Mouse (Mus musculus): ENCODE data around the gene Akt1. TPM values are rescaled to one million over a fixed set of nuclear protein-coding genes. Genes with fewer than 3 reads are reported as not detected.

Gene Akt1
- polyA plus RNA-seq, 1 experiment from 2014 or later = 59.3 TPM

DNA sequence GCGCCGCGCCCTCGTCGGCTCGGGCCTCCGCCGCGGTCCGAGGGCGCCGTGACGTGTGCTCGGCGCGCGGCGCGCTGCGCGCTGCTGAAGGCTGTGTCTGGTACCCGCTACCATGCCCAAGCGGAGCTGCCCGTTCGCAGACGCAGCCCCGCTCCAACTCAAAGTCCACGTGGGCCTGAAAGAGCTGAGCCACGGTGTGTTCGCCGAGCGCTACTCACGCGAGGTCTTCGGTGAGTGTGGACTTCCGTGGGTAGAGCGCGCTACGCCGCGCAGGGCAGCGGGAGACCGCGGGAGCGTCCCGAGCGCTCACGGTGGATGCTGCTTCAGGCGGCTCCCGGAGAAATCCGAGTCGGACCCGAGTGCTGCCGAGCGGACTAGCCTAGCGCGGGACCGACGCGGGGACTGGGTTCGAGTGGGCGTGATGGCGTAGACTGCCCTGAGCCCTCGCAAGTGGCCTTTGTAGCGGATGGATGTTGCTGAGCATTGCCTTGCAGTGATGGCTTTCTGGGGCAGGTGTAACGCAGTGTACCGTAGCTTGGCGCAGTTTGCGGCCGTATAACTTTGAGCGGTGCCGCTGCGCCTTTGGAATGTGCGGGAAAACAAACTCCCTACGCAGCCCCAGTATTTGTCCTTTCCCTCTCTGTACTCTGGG lies 29.7 kb downstream of the Akt1 start:
- under 1% methylated on average over 75 of the region's 75 CpGs for WGBS
- peak overlapping the region; percentile 88 for H3K27ac ChIP-seq
- H3K4me1 ChIP-seq = peaks cover 17% of the 10 kb centered on the region
- no peaks in the 10 kb centered on the region for H3K27me3 ChIP-seq (ENCODE audit: low read depth, poor library complexity, severe bottlenecking)
- peak overlapping the region; percentile 90 for H3K4me3 ChIP-seq
- no peak for DNase-seq (ENCODE audit: low spot score)
- H3K9me3 ChIP-seq (replicated peaks) = no peaks in the 10 kb centered on the region
- H3K36me3 ChIP-seq = peaks cover 38% of the 10 kb centered on the region

- 2% methylated on average over 46 of the region's 46 CpGs for WGBS
Measured at GRCm38 (mm10) chr12:112644180-112644854, 30.4 kb downstream of the Akt1 start, which contains the start of gene Siva1. Gene Siva1, plus strand, starts transcription at chr12:112644679.

GRCm38 (mm10) chr12:112643126-112643525 lies 31.6 kb downstream of the Akt1 start:
- 94% methylated on average over 6 of the region's 6 CpGs for WGBS
- no peaks in the 10 kb centered on the region for H3K9me3 ChIP-seq (replicated peaks)
- H3K36me3 ChIP-seq = peaks cover 20% of the 10 kb centered on the region
- H3K4me1 ChIP-seq = peaks cover 17% of the 10 kb centered on the region
- DNase-seq (ENCODE audit: low spot score) = no peak
- H3K27me3 ChIP-seq (ENCODE audit: low read depth, poor library complexity, severe bottlenecking) = no peaks in the 10 kb centered on the region
- no peak overlapping the region for H3K4me3 ChIP-seq
- H3K27ac ChIP-seq = no peak overlapping the region

More at GRCm38 (mm10) chr12:112644180-112644854, 30.4 kb downstream of the Akt1 start, which contains the start of gene Siva1:
- H3K4me3 ChIP-seq = peak within 1 kb of the TSS; percentile 90
- peak; percentile 98 for DNase-seq (ENCODE audit: low spot score)
- peak within 1 kb of the TSS; percentile 88 for H3K27ac ChIP-seq
- no peaks in the 10 kb centered on the region for H3K27me3 ChIP-seq (ENCODE audit: low read depth, poor library complexity, severe bottlenecking)
- peaks cover 17% of the 10 kb centered on the region for H3K4me1 ChIP-seq
- peaks cover 32% of the 10 kb centered on the region for H3K36me3 ChIP-seq
- no peaks in the 10 kb centered on the region for H3K9me3 ChIP-seq (replicated peaks)

- H3K27me3 ChIP-seq (ENCODE audit: low read depth, poor library complexity, severe bottlenecking) = no peaks in the 10 kb centered on the region
- 79% methylated on average over 10 of the region's 10 CpGs for WGBS
- no peaks in the 10 kb centered on the region for H3K36me3 ChIP-seq
- no peak for DNase-seq (ENCODE audit: low spot score)
- no peak overlapping the region for H3K27ac ChIP-seq
- no peaks in the 10 kb centered on the region for H3K9me3 ChIP-seq (replicated peaks)
- no peaks in the 10 kb centered on the region; the same call in 1 of the 2 replicates for H3K4me1 ChIP-seq
- H3K4me3 ChIP-seq = no peak overlapping the region
Measured at GRCm38 (mm10) chr12:112639526-112639925, 35.2 kb downstream of the Akt1 start.

- no peaks in the 10 kb centered on the region for H3K9me3 ChIP-seq (replicated peaks)
- WGBS = 81% methylated on average over 9 of the region's 9 CpGs
- no peak overlapping the region for H3K4me3 ChIP-seq
- H3K27me3 ChIP-seq (ENCODE audit: low read depth, poor library complexity, severe bottlenecking) = no peaks in the 10 kb centered on the region
- H3K4me1 ChIP-seq = peaks cover 27% of the 10 kb centered on the region
- H3K36me3 ChIP-seq = no peaks in the 10 kb centered on the region
- DNase-seq (ENCODE audit: low spot score) = no peak
- no peak overlapping the region for H3K27ac ChIP-seq
Measured at GRCm38 (mm10) chr12:112633686-112634085, 41.0 kb downstream of the Akt1 start.

- H3K27ac ChIP-seq = no peak overlapping the region
- 87% methylated on average over 5 of the region's 5 CpGs for WGBS
Measured at GRCm38 (mm10) chr12:112632907-112633306, 41.8 kb downstream of the Akt1 start.

DNA sequence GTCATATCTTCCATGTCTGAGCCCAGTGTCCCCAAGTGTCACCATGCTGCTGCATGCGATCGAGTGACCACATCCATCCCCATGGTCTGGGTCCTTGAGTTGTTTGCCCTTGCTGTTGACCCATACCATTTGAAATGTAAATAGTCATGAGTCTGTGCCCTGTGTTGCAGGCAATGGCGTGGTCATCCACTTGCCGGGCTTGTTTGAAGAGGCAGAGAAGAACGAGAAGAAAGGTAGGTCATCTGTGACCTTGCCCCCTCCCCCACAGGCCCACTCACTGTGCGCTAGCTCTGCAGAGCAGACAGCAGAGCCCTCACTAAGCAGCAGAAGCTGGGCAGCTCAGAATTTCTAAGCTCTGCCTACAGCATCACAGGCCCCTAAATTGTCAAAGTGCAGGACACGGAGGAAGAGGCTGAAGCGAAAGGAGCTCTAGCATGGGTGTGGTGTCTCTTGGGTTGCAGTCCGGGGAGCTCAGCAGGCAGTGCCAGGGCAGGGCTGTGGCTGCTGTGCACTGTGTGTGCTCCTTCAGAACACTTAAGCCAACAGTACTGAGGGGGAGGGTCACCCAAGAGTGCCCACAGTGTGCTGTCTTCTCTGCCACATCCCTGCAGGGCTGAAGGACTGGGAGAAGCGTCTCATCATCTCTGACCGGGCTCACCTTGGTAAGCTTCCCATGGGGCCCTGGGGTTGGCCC lies 42.5 kb downstream of the Akt1 start:
- Histone ChIP-seq H3K27me3 (ENCODE audit: low read depth, poor library complexity, severe bottlenecking) (no peaks in the 10 kb centered on the region), H3K36me3 (no peaks in the 10 kb centered on the region), H3K4me1 (peaks cover 34% of the 10 kb centered on the region), H3K4me3 (no peak overlapping the region), H3K9me3 (replicated peaks) (no peaks in the 10 kb centered on the region), H3K27ac (no peak overlapping the region)
- no peak for DNase-seq (ENCODE audit: low spot score)
- 78% methylated on average over 11 of the region's 11 CpGs for WGBS

More at GRCm38 (mm10) chr12:112632907-112633306, 41.8 kb downstream of the Akt1 start:
- Histone ChIP-seq H3K4me1 (peaks cover 34% of the 10 kb centered on the region), H3K27me3 (ENCODE audit: low read depth, poor library complexity, severe bottlenecking) (no peaks in the 10 kb centered on the region), H3K36me3 (no peaks in the 10 kb centered on the region), H3K9me3 (replicated peaks) (no peaks in the 10 kb centered on the region), H3K4me3 (no peak overlapping the region)
- DNase-seq (ENCODE audit: low spot score) = no peak

DNA sequence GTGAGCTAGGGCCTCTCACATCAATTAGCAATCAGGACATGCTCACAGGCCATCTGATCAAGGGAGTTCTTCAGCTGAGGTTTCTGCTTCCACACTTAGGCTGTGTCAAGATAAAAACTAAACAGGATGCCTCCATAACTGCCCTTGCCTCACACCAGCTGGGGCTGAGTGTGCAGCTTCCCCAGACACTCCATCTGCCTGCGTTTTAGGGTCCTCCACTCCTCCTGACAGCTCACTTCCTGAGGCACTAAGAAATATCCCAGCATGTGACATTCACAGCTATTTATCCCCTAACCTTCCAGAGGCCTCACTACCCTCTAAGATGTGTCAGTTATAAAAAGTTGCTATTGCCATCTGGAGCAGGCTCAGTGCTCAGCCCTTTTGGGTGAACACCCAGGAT lies 43.2 kb downstream of the Akt1 start:
- 39% methylated on average over 1 of the region's 1 CpGs for WGBS
- no peak for DNase-seq (ENCODE audit: low spot score)
- no peaks in the 10 kb centered on the region for H3K36me3 ChIP-seq
- H3K4me3 ChIP-seq = no peak overlapping the region
- H3K27ac ChIP-seq = no peak overlapping the region
- no peaks in the 10 kb centered on the region for H3K9me3 ChIP-seq (replicated peaks)
- no peaks in the 10 kb centered on the region for H3K27me3 ChIP-seq (ENCODE audit: low read depth, poor library complexity, severe bottlenecking)
- peaks cover 35% of the 10 kb centered on the region for H3K4me1 ChIP-seq

DNA sequence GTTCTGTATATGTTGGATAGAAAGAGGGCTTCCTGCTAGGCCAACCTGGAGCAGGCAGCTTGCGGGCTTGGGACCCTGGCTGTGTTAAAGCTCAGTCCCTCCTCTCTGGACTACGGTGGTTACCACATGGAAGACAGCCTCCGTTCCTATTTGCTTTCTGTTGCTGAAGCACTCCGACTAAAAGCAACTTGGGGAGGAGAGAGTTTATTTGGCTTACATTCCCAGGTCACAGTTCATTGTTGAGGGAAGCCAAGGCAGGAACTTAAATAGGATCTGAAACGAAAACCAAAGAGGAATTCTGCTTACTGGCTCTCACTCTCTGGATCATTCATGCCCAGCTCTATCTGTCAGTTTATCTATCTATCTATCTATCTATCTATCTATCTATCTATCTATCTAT lies 43.9 kb downstream of the Akt1 start:
- no peaks in the 10 kb centered on the region for H3K9me3 ChIP-seq (replicated peaks)
- no peak overlapping the region for H3K4me3 ChIP-seq
- H3K4me1 ChIP-seq = peaks cover 39% of the 10 kb centered on the region
- H3K27me3 ChIP-seq (ENCODE audit: low read depth, poor library complexity, severe bottlenecking) = no peaks in the 10 kb centered on the region
- 92% methylated on average over 5 of the region's 5 CpGs for WGBS
- H3K27ac ChIP-seq = no peak overlapping the region
- DNase-seq (ENCODE audit: low spot score) = no peak
- no peaks in the 10 kb centered on the region for H3K36me3 ChIP-seq

DNA sequence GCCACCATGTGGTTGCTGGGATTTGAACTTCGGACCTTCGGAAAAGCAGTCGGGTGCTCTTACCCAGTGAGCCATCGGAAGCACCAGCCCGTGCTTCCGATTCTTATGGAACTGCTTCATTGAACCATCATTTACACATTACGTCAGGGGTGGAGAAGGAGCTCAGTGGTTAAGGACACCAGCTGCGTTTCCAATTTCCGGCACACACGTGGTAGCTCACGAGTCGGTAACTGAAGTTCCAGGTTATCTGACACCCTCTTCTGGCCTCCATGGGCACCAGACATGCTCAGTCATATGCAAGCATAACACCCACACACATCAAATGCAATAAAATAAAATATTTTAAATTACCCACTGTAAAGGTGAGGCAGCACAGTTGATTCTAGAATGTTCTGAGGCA lies 44.7 kb downstream of the Akt1 start:
- peaks cover 39% of the 10 kb centered on the region for H3K4me1 ChIP-seq
- no peak for DNase-seq (ENCODE audit: low spot score)
- H3K9me3 ChIP-seq (replicated peaks) = no peaks in the 10 kb centered on the region
- WGBS = 92% methylated on average over 12 of the region's 12 CpGs
- H3K27me3 ChIP-seq (ENCODE audit: low read depth, poor library complexity, severe bottlenecking) = no peaks in the 10 kb centered on the region
- no peak overlapping the region for H3K27ac ChIP-seq
- no peaks in the 10 kb centered on the region for H3K36me3 ChIP-seq
- no peak overlapping the region for H3K4me3 ChIP-seq

GRCm38 (mm10) chr12:112628928-112629721 lies 45.6 kb downstream of the Akt1 start:
- Histone ChIP-seq H3K27me3 (ENCODE audit: low read depth, poor library complexity, severe bottlenecking) (no peaks in the 10 kb centered on the region), H3K36me3 (no peaks in the 10 kb centered on the region), H3K27ac (peak overlapping the region; percentile 59; the same call in 1 of the 2 replicates), H3K9me3 (replicated peaks) (no peaks in the 10 kb centered on the region), H3K4me1 (peaks cover 41% of the 10 kb centered on the region), H3K4me3 (peak overlapping the region; percentile 38)
- peak; percentile 79 for DNase-seq (ENCODE audit: low spot score)
- 39% methylated on average over 19 of the region's 19 CpGs for WGBS

DNA sequence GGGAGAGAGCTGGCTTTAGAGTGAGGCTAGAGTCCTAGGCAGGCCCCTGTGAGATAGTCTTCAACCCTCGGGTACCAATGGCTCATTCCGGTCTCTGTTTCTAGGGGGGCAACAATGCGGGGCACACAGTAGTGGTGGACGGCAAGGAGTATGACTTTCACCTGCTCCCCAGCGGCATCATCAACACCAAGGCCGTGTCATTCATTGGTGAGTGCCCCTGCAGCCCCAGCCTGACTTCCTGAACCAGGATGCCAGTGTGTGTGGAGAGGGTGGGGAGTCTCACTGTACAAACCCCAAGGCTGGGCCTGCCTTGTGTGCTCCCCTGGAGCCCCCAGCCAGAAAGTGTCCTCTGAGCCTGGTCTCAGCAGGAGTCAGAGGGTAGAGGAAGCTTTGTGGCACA lies 46.5 kb downstream of the Akt1 start:
- no peak overlapping the region for H3K4me3 ChIP-seq
- peak overlapping the region; percentile 59; the same call in 1 of the 2 replicates for H3K27ac ChIP-seq
- peaks cover 46% of the 10 kb centered on the region for H3K4me1 ChIP-seq
- 89% methylated on average over 6 of the region's 6 CpGs for WGBS
- DNase-seq (ENCODE audit: low spot score) = no peak
- no peaks in the 10 kb centered on the region for H3K36me3 ChIP-seq
- no peaks in the 10 kb centered on the region for H3K9me3 ChIP-seq (replicated peaks)
- H3K27me3 ChIP-seq (ENCODE audit: low read depth, poor library complexity, severe bottlenecking) = no peaks in the 10 kb centered on the region

Measured in limb, embryonic 10.5 days (tissue).